Mouse (Mus musculus): ENCODE measurements around the gene Tbl1x.

Tbl1x gene

DNA sequence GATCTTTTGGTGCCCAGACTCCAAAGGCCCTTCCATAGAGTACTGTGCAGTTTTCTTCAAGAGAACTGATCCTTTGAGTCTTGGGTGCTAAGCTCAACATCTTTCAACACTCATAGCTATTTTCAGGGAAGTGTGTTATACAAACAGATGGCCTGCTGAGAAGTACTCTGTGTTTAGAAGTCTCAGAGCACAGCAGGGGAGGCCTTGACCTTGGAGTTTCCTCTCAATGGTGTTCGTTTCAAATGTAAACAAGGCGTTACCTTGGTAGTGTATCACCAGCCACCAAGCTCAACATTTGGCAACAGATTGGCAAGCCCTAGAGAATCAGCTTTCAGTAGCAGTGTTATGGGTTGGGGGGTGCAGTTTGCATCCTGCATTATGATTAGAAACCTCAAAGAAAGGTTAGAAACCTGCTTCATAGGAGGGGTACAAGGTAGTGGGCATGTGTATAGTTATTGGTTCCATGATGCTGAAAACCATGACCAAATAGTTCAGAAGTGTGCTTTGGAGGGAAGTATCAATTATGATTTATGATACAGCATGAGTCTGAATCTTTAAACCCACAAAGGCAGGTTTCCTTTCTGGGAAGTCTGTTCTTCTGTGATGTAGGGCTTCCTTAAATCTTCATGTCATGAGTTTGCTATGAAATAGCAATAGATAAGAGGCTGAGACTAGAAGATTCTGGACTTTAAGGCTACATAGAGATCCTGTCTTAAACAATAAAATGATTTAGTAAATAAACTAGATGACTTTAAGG lies 98.3 kb downstream of the Tbl1x start:
- in situ Hi-C loops (cut with MboI, MseI): no loop called here

DNA sequence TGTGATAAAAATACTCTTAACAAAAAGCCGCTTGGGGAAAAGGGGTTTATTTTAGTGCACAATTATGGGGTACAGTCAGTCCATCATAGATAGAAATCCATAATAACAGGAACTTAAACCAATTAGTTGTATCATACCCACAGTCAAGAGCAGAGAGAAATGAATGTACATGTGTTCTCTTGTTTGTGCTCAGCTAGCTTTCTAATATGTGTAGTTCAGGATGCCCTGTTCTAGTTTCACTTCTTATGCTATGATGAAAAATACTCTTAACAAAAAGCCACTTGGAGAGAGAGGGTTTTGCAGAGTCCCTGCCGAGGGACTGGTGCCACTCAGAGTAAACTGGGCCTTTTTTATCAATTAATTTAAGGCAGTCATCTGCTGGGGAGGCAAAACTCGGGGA lies 101.1 kb downstream of the Tbl1x start:
- in situ Hi-C loops (cut with MboI, MseI): no loop called here

DNA sequence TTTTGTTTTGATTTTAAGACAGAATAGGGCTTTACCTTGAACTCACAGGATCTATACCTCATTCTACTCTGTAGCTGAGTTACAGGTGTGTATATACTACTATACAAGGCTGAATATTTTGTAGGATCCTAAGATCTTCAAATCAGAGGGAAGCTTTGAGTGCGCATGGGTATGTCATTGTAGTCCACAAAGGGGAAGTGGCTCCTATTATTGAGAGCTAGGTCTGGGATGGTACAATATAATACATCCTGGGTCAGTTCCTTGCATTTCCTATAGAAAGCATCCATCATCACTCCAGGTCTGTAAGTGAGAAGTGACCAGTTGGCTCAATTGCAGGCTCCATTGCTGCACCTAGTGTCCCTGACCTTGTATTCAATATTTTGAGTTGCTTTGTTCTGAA lies 102.2 kb downstream of the Tbl1x start:
- in situ Hi-C loops (cut with MboI, MseI): no loop called here

GRCm38 (mm10) chrX:77615735-77616293 lies 105.0 kb downstream of the Tbl1x start:
- in situ Hi-C loops (cut with MboI, MseI): no loop called here

- in situ Hi-C loops (cut with MboI, MseI): no loop called here
Measured at GRCm38 (mm10) chrX:77617368-77618144, 106.7 kb downstream of the Tbl1x start.

DNA sequence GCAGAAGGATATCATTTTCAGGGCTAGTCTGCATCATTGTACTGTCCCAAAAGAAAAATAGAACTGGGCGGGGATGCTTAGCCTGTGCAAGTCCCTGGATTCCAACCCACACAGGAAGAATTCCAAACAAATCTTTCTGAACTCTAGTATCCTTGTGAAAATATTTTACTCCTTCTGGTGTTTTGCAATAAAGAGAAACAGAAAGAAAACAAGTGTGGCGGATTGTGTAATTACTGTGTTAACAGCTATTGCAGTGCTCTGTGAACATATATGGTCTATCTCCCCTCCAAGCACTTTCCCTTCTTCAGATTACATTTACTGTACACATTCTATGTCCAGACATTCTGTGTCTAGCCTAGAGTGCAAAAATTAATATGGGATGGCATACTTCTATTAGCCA lies 119.6 kb downstream of the Tbl1x start:
- in situ Hi-C loops (cut with MboI, MseI): no loop called here

DNA sequence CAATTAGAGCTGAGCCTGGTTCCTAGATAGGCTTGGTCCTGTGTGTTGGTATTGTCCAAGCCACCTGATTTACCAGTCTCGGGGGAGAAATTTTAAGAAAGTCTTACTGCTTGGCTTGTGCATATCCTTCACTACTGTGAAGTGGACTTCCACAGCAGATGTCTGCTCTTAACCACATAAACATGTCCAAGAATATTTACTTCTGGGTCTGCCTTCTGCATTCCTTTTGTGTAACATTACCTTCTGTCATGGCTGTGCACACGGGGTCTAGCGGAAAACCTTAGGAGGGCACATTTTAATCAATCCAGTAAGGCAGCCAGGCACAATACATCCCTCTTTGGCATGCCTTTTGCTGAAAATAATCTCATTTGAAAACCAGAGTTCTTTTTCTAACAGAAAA lies 125.7 kb downstream of the Tbl1x start:
- in situ Hi-C loops (cut with MboI, MseI): no loop called here

GRCm38 (mm10) chrX:77638076-77638475 lies 127.3 kb downstream of the Tbl1x start:
- in situ Hi-C loops (cut with MboI, MseI): no loop called here

GRCm38 (mm10) chrX:77640301-77640700 lies 129.5 kb downstream of the Tbl1x start:
- in situ Hi-C loops (cut with MboI, MseI): no loop called here

GRCm38 (mm10) chrX:77646164-77646563 lies 135.4 kb downstream of the Tbl1x start:
- in situ Hi-C loops (cut with MboI, MseI): no loop called here

DNA sequence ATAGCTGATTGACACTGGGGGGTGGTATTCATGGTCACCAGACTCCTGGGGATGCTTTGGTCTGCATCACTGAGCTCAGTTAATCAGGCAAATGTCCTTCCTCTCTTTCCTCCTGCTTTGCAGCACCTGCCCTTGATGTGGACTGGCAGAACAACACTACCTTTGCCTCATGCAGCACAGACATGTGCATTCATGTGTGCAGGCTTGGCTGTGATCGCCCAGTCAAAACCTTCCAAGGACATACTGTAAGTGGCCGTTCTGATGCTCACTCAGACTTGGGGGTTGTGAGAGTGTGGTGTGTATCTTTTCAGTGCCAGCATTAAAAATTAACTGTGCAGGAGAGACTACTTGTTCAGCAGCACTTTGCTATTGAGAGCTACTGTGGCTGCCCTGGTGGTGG lies 139.4 kb downstream of the Tbl1x start:
- in situ Hi-C loops (cut with MboI, MseI): no loop called here

DNA sequence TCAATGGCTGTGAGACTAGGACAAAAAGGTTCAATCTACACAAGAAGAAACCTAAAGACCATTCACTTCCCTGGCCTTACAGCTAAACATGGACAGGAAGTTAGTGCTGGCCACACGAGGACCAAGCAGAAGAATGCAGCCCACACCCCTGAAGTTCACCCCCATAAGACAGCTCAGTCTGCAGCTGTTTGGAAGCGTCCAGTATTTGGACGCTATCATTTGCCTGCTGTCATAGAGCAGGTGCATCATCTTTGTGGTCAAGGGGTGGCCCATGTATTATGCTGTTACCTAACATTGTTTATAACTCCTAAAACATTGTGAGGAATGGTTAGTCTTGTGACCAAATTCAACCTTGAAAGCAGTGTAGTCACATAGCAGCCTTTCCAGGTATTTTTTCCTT lies 151.2 kb downstream of the Tbl1x start:
- in situ Hi-C loops (cut with MboI, MseI): no loop called here

DNA sequence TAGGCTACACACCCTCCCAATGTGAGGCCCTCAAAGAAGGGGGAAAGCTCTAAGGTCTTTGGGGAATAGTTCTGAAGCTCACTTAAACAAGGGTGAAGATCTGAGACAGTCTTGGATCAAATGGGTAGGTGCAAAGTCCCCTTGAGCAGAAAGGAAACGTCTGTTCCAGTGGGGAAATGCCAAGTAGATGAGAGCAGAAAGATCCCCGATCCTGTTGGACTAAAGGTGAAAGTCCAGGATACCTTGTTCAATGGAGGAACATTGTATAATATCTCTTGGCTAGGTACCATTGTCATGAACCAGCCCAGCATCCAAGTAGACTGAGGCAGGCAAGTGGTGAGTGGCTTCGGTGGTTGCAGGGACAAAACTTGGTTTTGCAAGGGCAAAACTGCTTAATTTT lies 152.5 kb downstream of the Tbl1x start:
- in situ Hi-C loops (cut with MboI, MseI): no loop called here

DNA sequence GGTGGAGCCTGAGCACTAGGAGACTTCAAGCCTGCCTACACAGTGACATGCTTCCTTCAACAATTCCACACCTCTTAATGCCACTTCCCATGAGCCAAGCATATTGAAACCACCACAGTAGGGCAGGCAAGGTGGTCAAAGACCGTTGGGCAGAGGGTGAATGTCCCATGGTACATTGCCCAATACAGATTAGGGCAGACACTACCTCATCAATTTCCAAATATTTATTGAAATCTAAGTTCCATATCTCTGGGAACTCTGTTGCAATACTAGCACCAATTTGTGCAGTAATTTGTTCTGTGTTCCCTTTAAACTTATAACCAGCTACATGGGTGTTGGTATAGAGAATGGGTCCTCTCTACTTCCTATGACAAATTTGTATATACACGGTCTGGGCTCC lies 154.2 kb downstream of the Tbl1x start:
- in situ Hi-C loops (cut with MboI, MseI): no loop called here

DNA sequence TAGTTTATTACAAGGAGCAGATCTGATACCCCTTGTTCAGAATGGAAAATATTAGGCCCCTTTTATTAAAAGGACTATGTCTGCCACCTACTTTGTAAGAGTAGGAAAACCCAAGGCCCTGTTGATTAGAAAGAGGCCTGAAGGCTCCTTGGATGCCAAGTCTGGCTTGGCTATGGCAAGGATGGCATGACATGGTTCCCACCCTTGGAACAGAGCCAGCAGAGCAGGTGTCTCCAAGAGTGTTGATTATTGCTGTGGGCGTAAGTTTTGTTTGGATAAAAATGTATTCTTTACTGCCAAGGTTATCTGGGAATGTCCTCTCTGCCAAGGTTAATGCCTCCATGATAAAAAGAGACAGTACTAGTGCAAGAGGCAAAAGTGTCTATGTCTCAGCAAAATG lies 156.1 kb downstream of the Tbl1x start:
- in situ Hi-C loops (cut with MboI, MseI): no loop called here

- in situ Hi-C loops (cut with MboI, MseI): no loop called here
Measured at GRCm38 (mm10) chrX:77667441-77667840, 156.6 kb downstream of the Tbl1x start.

GRCm38 (mm10) chrX:77669779-77670550 lies 159.2 kb downstream of the Tbl1x start:
- in situ Hi-C loops (cut with MboI, MseI): loop anchor here (10.0 kb wide), 1 partner anchor 1635 kb away; no protein-coding TSS in a partner anchor
